Mouse (Mus musculus) ES-E14 (cell line): ENCODE measurements around the gene Ostf1.

ENCODE experiments used
- HCFC1 ChIP-seq: IDR thresholded peaks from 2 replicates; pipeline ENCODE4 v1.6.1; 2012; ENCODE audit warnings: low read length, inconsistent platforms, borderline replicate concordance; ENCODE audit not compliant: insufficient read depth
- MAFK ChIP-seq: IDR thresholded peaks from 2 replicates; pipeline ENCODE4 v1.6.1; 2014; ENCODE audit warnings: mild to moderate bottlenecking, low read depth, low read length, inconsistent platforms; ENCODE audit not compliant: insufficient read depth
- ZC3H11A ChIP-seq: IDR thresholded peaks from 2 replicates; pipeline ENCODE4 v1.6.1; 2012; ENCODE audit warnings: low read depth, mild to moderate bottlenecking, inconsistent platforms, low read length, borderline replicate concordance
- ZNF384 ChIP-seq: IDR thresholded peaks from 2 replicates; pipeline ENCODE4 v1.6.1; 2012; ENCODE audit warnings: low read depth, low read length, inconsistent platforms

DNA sequence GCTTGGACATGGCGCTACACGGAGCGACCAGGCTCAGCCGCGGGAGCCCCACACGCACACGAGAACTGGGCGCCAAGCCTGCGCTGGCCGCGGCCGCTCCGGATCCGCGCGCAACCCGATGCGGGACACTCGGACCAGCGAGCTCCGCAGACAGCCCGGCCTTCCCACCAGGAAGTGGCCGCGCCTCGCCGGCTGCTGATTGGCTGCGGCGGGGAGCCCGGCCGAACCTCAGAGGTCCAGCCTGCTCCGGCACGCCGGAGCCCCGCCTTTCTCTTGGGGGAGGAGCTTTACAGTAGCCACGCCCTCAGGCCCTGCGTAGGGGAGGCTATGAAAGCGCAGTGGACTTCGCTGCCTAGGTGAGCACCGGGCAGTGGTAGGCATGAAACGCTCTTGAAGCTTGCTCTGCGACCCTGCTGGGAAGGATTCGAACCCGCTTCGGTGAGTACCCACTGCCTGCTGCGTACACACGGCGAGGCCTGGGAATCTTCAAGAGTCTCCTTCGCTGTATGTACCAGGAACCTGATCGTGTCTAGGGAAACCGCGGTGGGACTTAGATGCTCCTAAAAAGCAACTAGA, at the start of gene Ostf1, which contains the start of gene Nmrk1:
- TF ChIP-seq ZC3H11A (no peak), MAFK (no peak), HCFC1 (no peak), ZNF384 (no peak)
